Mouse (Mus musculus): ENCODE measurements around the gene Plekhj1.
A peak's percentile ranks its signal among the peaks of the same experiment; 100 is the strongest.
"Not testable (repeated sequence)": the region's sequence is repeated elsewhere in the genome, so short reads cannot be mapped to it uniquely, and the experiment has no call there.

The Plekhj1 gene

GRCm38 (mm10) chr10:80798150-80799006 is at the start of gene Plekhj1, which contains the start of gene Sf3a2:
Plekhj1 (minus strand) TSS chr10:80798626.
Sf3a2 (plus strand) TSS chr10:80798198.
- DNase-seq (ENCODE audit: low spot score in 2 of 2): peak; percentile 97 to 98

GRCm38 (mm10) chr10:80845732-80846131 is 47.3 kb upstream of the Plekhj1 start:
- peak; percentile 67 to 69 for DNase-seq (ENCODE audit: low spot score in 2 of 2)

GRCm38 (mm10) chr10:80845055-80845693 is 46.7 kb upstream of the Plekhj1 start:
- DNase-seq (ENCODE audit: low spot score in 2 of 2): no peak

- DNase-seq (ENCODE audit: low spot score in 2 of 2): peak; percentile 56 to 62
These were observed 45.6 kb upstream of the Plekhj1 start, which contains the start of gene Lingo3 for GRCm38 (mm10) chr10:80843931-80844547. Lingo3 (minus strand) TSS chr10:80844039.

GRCm38 (mm10) chr10:80843087-80843930 is 44.9 kb upstream of the Plekhj1 start:
- DNase-seq (ENCODE audit: low spot score in 2 of 2): no peak

GRCm38 (mm10) chr10:80842334-80842733 is 43.9 kb upstream of the Plekhj1 start:
- peak; percentile 62 to 65 for DNase-seq (ENCODE audit: low spot score in 2 of 2)

GRCm38 (mm10) chr10:80841685-80842084 is 43.3 kb upstream of the Plekhj1 start:
- no peak for DNase-seq (ENCODE audit: low spot score in 2 of 2)

- DNase-seq (ENCODE audit: low spot score in 2 of 2): no peak
These were observed 41.4 kb upstream of the Plekhj1 start for GRCm38 (mm10) chr10:80839848-80840247.

- no peak for DNase-seq (ENCODE audit: low spot score in 2 of 2)
These were observed 40.0 kb upstream of the Plekhj1 start for GRCm38 (mm10) chr10:80838346-80838912.

- no peak for DNase-seq (ENCODE audit: low spot score in 2 of 2)
These were observed 39.4 kb upstream of the Plekhj1 start for GRCm38 (mm10) chr10:80837827-80838226.

GRCm38 (mm10) chr10:80836949-80837379 is 38.5 kb upstream of the Plekhj1 start:
- DNase-seq (ENCODE audit: low spot score in 2 of 2): no peak

GRCm38 (mm10) chr10:80835617-80836016 is 37.2 kb upstream of the Plekhj1 start:
- DNase-seq (ENCODE audit: low spot score in 2 of 2): no peak

GRCm38 (mm10) chr10:80832818-80833217 is 34.4 kb upstream of the Plekhj1 start:
- no peak for DNase-seq (ENCODE audit: low spot score in 2 of 2)

GRCm38 (mm10) chr10:80831136-80831535 is 32.7 kb upstream of the Plekhj1 start:
- DNase-seq (ENCODE audit: low spot score in 2 of 2): no peak

- no peak for DNase-seq (ENCODE audit: low spot score in 2 of 2)
These were observed 31.2 kb upstream of the Plekhj1 start for GRCm38 (mm10) chr10:80829359-80830278.

- DNase-seq (ENCODE audit: low spot score in 2 of 2): not testable (repeated sequence)
These were observed 30.2 kb upstream of the Plekhj1 start for GRCm38 (mm10) chr10:80828587-80828986.

- DNase-seq (ENCODE audit: low spot score in 2 of 2): no peak
These were observed 29.5 kb upstream of the Plekhj1 start for GRCm38 (mm10) chr10:80827870-80828420.

GRCm38 (mm10) chr10:80827063-80827869 is 28.8 kb upstream of the Plekhj1 start:
- no peak for DNase-seq (ENCODE audit: low spot score in 2 of 2)
